Mouse (Mus musculus) CH12.LX (cell line): Measurements from ENCODE around the gene Rab8a.

Experiments used
- CTCF ChIP-seq, 2 experiments: IDR thresholded peaks in 1 of 2; conservative IDR thresholded peaks in 1 of 2; 2 replicates each; pipeline ENCODE4 v1.5.1; 2011 to 2012; ENCODE audit warnings: low read depth in 2 of 2, low read length in 2 of 2, improper control_type of control experiment in 1 of 2, inconsistent platforms in 1 of 2, mild to moderate bottlenecking in 1 of 2, moderate library complexity in 1 of 2
- EP300 ChIP-seq: IDR thresholded peaks from 2 replicates; pipeline ENCODE4 v1.6.1; 2011; ENCODE audit warnings: low read length, improper control_type of control experiment
- IRF4 ChIP-seq: IDR thresholded peaks from 2 replicates; pipeline ENCODE4 v1.6.1; 2014; ENCODE audit warnings: low read depth, mild to moderate bottlenecking, inconsistent platforms, low read length, improper control_type of control experiment
- MAX ChIP-seq: IDR thresholded peaks from 2 replicates; pipeline ENCODE4 v1.6.1; 2011; ENCODE audit warnings: low read length, improper control_type of control experiment
- NELFE ChIP-seq: IDR thresholded peaks from 2 replicates; pipeline ENCODE4 v1.6.1; 2011; ENCODE audit warnings: low read depth, low read length, improper control_type of control experiment
- POLR2A ChIP-seq: IDR thresholded peaks from 2 replicates; pipeline ENCODE4 v1.6.1; 2011; ENCODE audit warnings: low read depth, mild to moderate bottlenecking, improper control_type of control experiment, low read length

DNA sequence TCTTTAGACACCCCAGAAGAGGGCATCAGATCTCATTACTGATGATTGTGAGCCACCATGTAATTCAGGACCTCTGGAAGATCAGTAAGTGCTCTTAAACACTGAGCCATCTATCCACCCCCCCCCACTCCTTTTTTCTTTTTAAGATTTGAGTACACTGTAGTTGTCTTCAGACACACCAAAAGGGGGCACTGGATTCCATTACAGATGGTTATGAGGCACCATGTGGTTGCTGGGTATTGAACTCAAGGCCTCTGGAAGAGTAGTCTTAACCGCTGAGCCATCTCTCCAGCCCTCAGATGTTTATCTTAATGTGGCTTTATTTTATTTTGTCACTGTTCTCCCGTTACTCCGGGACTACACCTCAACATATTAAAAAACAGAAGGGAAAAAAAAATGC, 993 bp upstream of the Rab8a start:
- TF ChIP-seq MAX (peak; percentile 59; the same call in 1 of the 2 replicates), NELFE (no peak), POLR2A (no peak), CTCF (conservative IDR thresholded peaks at IDR 0.05 in 1 of 2, IDR thresholded peaks at IDR 0.05 in 1 of 2; ENCODE audit: low read depth in 2 of 2, low read length in 2 of 2) (peak in 1 of 2 experiments; percentile 55; a peak in 2 of 4 replicates), IRF4 (no peak), EP300 (no peak; the same call in 1 of the 2 replicates)
